Mouse (Mus musculus) lung, postnatal 0 days (tissue): ENCODE measurements around the gene Mex3a. TPM values are rescaled to one million over a fixed set of nuclear protein-coding genes. Genes with fewer than 3 reads are reported as not detected.
"Not testable (repeated sequence)": the region's sequence is repeated elsewhere in the genome, so short reads cannot be mapped to it uniquely, and the experiment has no call there.

Experiments
- ATAC-seq: fragments of 200-750 bp; cut with Nextera tagmentation; 2 replicates; pipeline ENCODE4 v1.8.0; 2017; ENCODE audit warnings: moderate library complexity
- DNase-seq: peaks from one replicate; pipeline ENCODE4 v3.0.0-alpha.2; 2016; ENCODE audit warnings: low spot score
- H3K27ac ChIP-seq: fragments of 300-500 bp; sonication (generic); 2 replicates; pipeline ENCODE4 v1.5.1; 2014; ENCODE audit warnings: antibody characterized with exemption, mild to moderate bottlenecking, low read length, mixed read lengths
- H3K27me3 ChIP-seq: fragments of 300-500 bp; sonication (generic); replicated peaks from 2 replicates; pipeline ENCODE4 v1.6.1; 2014; ENCODE audit warnings: low read length, mixed read lengths; ENCODE audit not compliant: insufficient read depth
- H3K36me3 ChIP-seq: fragments of 300-500 bp; sonication (generic); 2 replicates; pipeline ENCODE4 v1.6.1; 2014; ENCODE audit warnings: low read length, mixed read lengths; ENCODE audit not compliant: insufficient read depth
- H3K4me1 ChIP-seq: fragments of 300-500 bp; sonication (generic); 2 replicates; pipeline ENCODE4 v1.6.1; 2014; ENCODE audit warnings: antibody characterized with exemption, low read depth, low read length, mixed read lengths; ENCODE audit not compliant: insufficient read depth
- H3K4me2 ChIP-seq: fragments of 300-500 bp; sonication (generic); replicated peaks from 2 replicates; pipeline ENCODE4 v1.6.1; 2014; ENCODE audit warnings: low read depth, mild to moderate bottlenecking, low read length, moderate library complexity, mixed read lengths
- H3K4me3 ChIP-seq: fragments of 300-500 bp; sonication (generic); 2 replicates; pipeline ENCODE4 v1.5.1; 2014; ENCODE audit warnings: low read depth, low read length
- H3K9ac ChIP-seq: fragments of 300-500 bp; sonication (generic); replicated peaks from 2 replicates; pipeline ENCODE4 v1.6.1; 2014; ENCODE audit warnings: low read depth, mild to moderate bottlenecking
- H3K9me3 ChIP-seq: fragments of 300-500 bp; sonication (generic); 2 replicates; pipeline ENCODE4 v1.6.1; 2016; ENCODE audit warnings: low read length, mixed read lengths
- CTCF ChIP-seq: IDR thresholded peaks from 2 replicates; pipeline ENCODE4 v1.5.1; 2016; ENCODE audit warnings: antibody characterized with exemption, mild to moderate bottlenecking
- EP300 ChIP-seq: IDR thresholded peaks from 2 replicates; pipeline ENCODE4 v1.6.1; 2016; ENCODE audit warnings: antibody characterized with exemption, mild to moderate bottlenecking, control low read depth
- WGBS: fragments of 180-500 bp; shearing (Covaris S2); extraction: QIAGEN DNeasy Blood & Tissue Kit; methylation state at CpG from one replicate; pipeline ENCODE4 v1.1.7; 2014; 5-methylcytosine and 5-hydroxymethylcytosine counted together
- polyA plus RNA-seq: library from polyadenylated mRNA; unstranded; fragments of >200 nt; fragmentation: Nextera tagmentation; extraction: Ambion mirVana; gene quantifications from 2 replicates; pipeline ENCODE4 v1.2.1, GENCODE M21; 2015

Gene Mex3a
- polyA plus RNA-seq, 1 experiment from 2014 or later = 2.6 TPM

DNA sequence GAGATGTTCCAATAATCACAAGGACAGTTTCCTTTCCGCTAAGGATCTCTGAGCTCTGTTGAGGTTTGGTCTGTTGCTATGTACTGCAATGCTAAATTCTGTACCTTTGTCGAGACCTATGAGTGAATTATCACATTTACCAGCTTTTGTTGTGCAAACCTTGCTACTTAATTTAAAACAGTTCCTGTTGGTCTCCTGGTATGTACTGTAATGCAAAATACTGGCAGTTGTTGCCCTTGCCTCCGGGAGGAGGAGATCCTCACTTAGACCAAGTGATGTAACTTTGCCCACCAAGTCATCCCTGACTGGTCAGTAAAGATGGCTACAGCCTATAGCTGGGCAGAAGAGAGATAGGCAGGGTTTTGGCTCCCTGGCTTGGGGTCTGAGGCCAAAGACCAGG lies 43.3 kb downstream of the Mex3a start, which contains the start of gene Ssr2:
Gene Ssr2 (plus strand): TSS at position 337 of the 400 bp plus-strand sequence.
- no peak for DNase-seq
- TF ChIP-seq EP300 (no peak), CTCF (no peak)
- Histone ChIP-seq H3K4me3 (no peak within 1 kb of the TSS), H3K36me3 (no peaks in the 10 kb centered on the region), H3K27ac (no peak within 1 kb of the TSS), H3K9me3 (no peaks in the 10 kb centered on the region), H3K4me1 (peaks cover 7% of the 10 kb centered on the region; the same call in 1 of the 2 replicates), H3K4me2 (no peak within 1 kb of the TSS), H3K27me3 (no peaks in the 10 kb centered on the region), H3K9ac (no peak within 1 kb of the TSS)
- WGBS = 84% methylated on average over 3 of the region's 3 CpGs
- no peak for ATAC-seq

DNA sequence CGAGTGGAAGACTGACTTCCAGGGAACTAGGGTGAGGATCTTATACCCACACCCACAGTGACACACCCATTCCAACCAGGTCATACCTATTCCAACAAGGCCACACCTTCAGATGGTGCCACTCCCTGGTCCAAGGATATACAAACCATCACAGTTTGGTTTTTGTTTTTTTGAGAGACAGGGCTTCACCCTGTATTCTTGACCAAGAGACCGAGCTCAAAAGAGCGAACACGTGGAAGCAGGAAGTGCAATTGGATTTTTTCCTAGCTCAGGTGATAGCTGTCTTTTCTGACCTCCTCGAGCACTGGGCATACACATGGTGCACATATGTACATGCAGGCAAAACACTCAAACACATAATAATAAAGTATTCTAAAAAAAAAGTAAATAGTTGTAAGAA lies 45.7 kb downstream of the Mex3a start:
- H3K36me3 ChIP-seq, H3K4me2 ChIP-seq, H3K27me3 ChIP-seq, H3K4me3 ChIP-seq, H3K4me1 ChIP-seq, DNase-seq, H3K27ac ChIP-seq, H3K9me3 ChIP-seq, ATAC-seq, H3K9ac ChIP-seq: not testable (repeated sequence)
- 78% methylated on average over 5 of the region's 5 CpGs for WGBS

DNA sequence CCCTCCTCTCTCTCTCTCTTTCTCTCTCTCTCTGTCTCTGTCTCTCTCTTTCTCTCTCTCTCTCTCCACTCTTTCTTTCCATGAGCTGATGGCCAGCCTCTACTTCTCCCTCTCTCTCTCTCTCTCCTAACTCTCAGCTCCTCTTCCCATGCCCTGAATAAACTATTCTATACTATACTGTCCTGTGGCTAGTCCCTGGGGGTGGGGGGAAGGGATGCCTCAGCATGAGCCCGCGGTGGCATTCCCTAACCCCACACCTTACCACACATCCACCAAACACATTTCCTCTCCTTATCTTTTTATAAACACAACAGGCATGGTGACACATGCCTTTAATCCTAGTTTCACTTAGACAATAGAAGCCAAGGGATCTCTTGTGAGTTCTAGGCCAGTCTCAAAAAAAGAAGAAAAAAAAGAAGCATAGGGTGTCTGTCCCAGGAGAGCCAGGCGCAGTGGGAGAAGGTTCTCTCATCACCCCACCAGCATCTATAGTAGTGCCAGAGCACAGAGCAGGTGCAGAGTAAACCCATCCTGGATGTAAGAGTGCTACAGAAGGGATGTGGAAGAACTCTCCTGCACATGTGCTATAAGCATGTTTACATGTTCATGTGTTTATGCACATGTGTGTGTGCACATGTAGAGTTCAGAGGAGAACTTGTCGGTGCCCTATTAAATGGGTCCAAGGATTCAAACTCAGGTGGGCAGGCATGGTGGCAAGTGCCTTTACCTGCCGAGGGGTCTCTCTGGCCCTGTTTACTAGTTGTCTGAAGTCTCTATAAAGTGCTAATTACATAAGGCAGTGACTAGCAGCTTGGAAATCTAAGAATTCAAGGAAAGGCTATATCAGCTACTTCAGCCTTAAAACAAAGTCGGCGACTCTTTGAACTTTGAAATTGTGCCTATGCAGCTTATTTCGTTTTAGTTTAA lies 46.6 kb downstream of the Mex3a start:
- Histone ChIP-seq H3K36me3 (no peaks in the 10 kb centered on the region), H3K9me3 (no peaks in the 10 kb centered on the region), H3K9ac (no peak overlapping the region), H3K27me3 (no peaks in the 10 kb centered on the region), H3K4me1 (peaks cover 7% of the 10 kb centered on the region; the same call in 1 of the 2 replicates), H3K27ac (no peak overlapping the region), H3K4me2 (peak overlapping the region; percentile 67), H3K4me3 (peak overlapping the region; percentile 91)
- ATAC-seq = no peak
- TF ChIP-seq CTCF (no peak), EP300 (no peak)
- 42% methylated on average over 8 of the region's 8 CpGs for WGBS
- DNase-seq = no peak

DNA sequence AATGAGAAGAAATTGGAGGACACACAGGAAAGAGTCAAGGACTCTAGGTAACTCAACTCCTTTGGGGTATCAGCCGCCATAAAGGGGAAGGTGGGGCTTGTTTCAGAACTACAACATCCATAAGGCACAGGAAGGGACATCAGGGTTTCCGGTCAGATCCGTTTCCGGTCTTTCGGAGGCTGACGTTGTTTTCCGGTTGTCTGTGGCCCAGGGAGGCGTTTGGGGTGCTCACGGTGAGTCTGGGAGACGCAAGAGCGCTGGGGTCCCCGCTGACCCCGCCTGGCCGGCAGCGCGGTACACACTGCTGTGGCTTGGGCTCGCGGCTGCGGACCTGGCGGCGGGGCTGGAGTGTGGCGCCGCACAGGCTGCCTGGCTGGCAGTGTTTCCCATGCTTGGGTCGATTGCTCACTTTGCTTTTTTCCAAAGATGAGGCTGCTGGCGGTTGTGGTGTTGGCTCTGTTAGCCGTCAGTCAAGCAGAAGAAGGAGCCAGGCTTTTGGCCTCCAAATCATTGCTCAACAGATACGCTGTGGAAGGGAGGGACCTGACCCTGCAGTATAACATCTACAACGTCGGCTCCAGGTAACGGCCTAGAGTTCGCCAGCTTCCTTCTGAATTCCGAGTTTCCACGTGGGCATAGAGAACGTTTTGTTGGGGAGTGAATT lies 47.4 kb downstream of the Mex3a start:
- no peaks in the 10 kb centered on the region for H3K27me3 ChIP-seq
- ATAC-seq (peak; percentile 96), DNase-seq (peak; percentile 96)
- under 1% methylated on average over 34 of the region's 34 CpGs for WGBS
- no peaks in the 10 kb centered on the region for H3K9me3 ChIP-seq
- H3K4me1 ChIP-seq = peaks cover 7% of the 10 kb centered on the region; the same call in 1 of the 2 replicates
- peak overlapping the region; percentile 76 for H3K27ac ChIP-seq
- H3K36me3 ChIP-seq = no peaks in the 10 kb centered on the region
- peak overlapping the region; percentile 89 for H3K9ac ChIP-seq
- peak overlapping the region; percentile 91 for H3K4me3 ChIP-seq
- peak overlapping the region; percentile 67 for H3K4me2 ChIP-seq
- TF ChIP-seq CTCF (no peak), EP300 (no peak; the same call in 1 of the 2 replicates)

DNA sequence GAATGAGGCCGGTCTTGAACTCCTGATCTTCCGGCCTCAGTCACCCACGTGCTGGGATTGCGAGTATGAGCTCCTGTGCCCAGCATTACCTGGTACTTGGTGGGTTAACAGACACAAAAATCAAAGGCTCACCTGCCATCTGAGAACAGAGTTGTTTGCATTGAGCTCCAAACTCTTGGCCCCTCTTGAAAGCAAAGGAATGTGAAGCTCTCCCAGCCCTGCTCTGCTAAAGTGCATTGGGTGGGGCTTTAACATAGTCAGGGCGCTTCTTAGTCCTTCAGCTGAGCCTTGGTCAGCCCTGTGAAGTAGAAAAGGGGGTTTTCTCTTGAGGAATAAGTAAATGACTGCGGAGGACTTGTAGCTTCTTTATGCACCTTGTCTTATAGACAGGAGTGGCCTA lies 53.6 kb downstream of the Mex3a start:
- no peaks in the 10 kb centered on the region for H3K27me3 ChIP-seq
- no peak overlapping the region for H3K4me2 ChIP-seq
- DNase-seq = peak; percentile 83
- ATAC-seq = peak; percentile 93
- no peak overlapping the region for H3K9ac ChIP-seq
- no peak overlapping the region for H3K4me3 ChIP-seq
- H3K9me3 ChIP-seq = no peaks in the 10 kb centered on the region
- H3K27ac ChIP-seq = peak overlapping the region; percentile 71
- no peaks in the 10 kb centered on the region for H3K4me1 ChIP-seq
- TF ChIP-seq EP300 = peak; percentile 84
- no peak for TF ChIP-seq CTCF
- peaks cover 8% of the 10 kb centered on the region; the same call in 1 of the 2 replicates for H3K36me3 ChIP-seq
- WGBS = 70% methylated on average over 6 of the region's 6 CpGs

DNA sequence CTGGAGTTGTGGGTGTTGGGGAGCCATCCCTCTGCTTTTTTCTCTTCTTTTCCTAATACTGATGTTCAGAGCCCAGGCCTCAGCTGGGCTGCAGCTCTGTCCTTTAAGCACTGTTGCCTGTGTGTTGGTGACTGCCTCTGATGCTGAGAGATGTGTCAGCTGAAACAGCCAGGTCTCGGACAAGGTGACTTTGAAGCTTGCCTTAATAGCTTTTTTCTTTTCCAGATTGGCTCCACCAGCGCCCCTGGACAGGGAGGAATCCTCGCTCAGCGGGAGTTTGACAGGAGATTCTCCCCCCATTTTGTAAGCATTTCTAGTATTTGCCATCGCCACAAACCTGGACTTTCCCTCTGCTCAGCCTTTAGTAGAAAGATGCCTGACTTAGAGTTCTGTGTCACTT lies 54.4 kb downstream of the Mex3a start:
- Histone ChIP-seq H3K4me2 (no peak overlapping the region), H3K4me1 (no peaks in the 10 kb centered on the region), H3K9ac (no peak overlapping the region), H3K36me3 (peaks cover 8% of the 10 kb centered on the region; the same call in 1 of the 2 replicates), H3K9me3 (no peaks in the 10 kb centered on the region), H3K27ac (peak overlapping the region; percentile 71), H3K27me3 (no peaks in the 10 kb centered on the region), H3K4me3 (no peak overlapping the region)
- 89% methylated on average over 5 of the region's 5 CpGs for WGBS
- ATAC-seq (no peak), DNase-seq (no peak)
- TF ChIP-seq CTCF (no peak), EP300 (no peak)
